Mouse (Mus musculus): ENCODE data around the gene 6030408B16Rik. TPM values are rescaled to one million over a fixed set of nuclear protein-coding genes. Genes with fewer than 3 reads are reported as not detected.
A peak's percentile ranks its signal among the peaks of the same experiment; 100 is the strongest.

Gene 6030408B16Rik
- polyA plus RNA-seq, 1 experiment, result not detected

- H3K9me3 ChIP-seq (replicated peaks; ENCODE audit: control insufficient read depth, insufficient read depth, low read length, poor library complexity, severe bottlenecking), result no peaks in the 10 kb centered on the region
These were observed 9.7 kb upstream of the 6030408B16Rik start for GRCm38 (mm10) chr15:101283183-101283910.

GRCm38 (mm10) chr15:101283911-101284750, 8.9 kb upstream of the 6030408B16Rik start, which contains the start of gene Atg101:
Gene Atg101, plus strand, starts transcription at chr15:101284272.
- peak within 1 kb of the TSS; percentile 50; the same call in 1 of the 2 replicates for H3K27ac ChIP-seq (ENCODE audit: insufficient read depth, low read length)
- no peaks in the 10 kb centered on the region for H3K9me3 ChIP-seq (replicated peaks; ENCODE audit: control insufficient read depth, insufficient read depth, low read length, poor library complexity, severe bottlenecking)
- H3K4me3 ChIP-seq (ENCODE audit: low read depth, low read length), result peak within 1 kb of the TSS; percentile 90
- H3K27me3 ChIP-seq (ENCODE audit: control insufficient read depth, insufficient read depth, low read length, poor library complexity, severe bottlenecking), result no peaks in the 10 kb centered on the region
- H3K4me1 ChIP-seq (ENCODE audit: control insufficient read depth, insufficient read depth, low read length), result peaks cover 6% of the 10 kb centered on the region
- H3K36me3 ChIP-seq (ENCODE audit: control insufficient read depth, insufficient read depth, low read length, poor library complexity, severe bottlenecking), result peaks cover 17% of the 10 kb centered on the region; the same call in 1 of the 2 replicates
- peak within 1 kb of the TSS; percentile 62 for H3K9ac ChIP-seq (ENCODE audit: low read depth, poor library complexity, severe bottlenecking)
- TF ChIP-seq EP300 (IDR thresholded peaks at IDR 0.05; ENCODE audit: insufficient read depth, low read depth, low read length), result peak; percentile 74; the same call in 1 of the 2 replicates
- TF ChIP-seq CTCF (IDR thresholded peaks at IDR 0.05; ENCODE audit: low read depth, low read length), result peak; percentile 82
- TF ChIP-seq POLR2A (IDR thresholded peaks at IDR 0.05; ENCODE audit: insufficient read depth, low read length), result no peak

More at GRCm38 (mm10) chr15:101283183-101283910, 9.7 kb upstream of the 6030408B16Rik start:
- H3K27ac ChIP-seq (ENCODE audit: insufficient read depth, low read length), result peak overlapping the region; percentile 50; the same call in 1 of the 2 replicates
- H3K27me3 ChIP-seq (ENCODE audit: control insufficient read depth, insufficient read depth, low read length, poor library complexity, severe bottlenecking), result no peaks in the 10 kb centered on the region
- peaks cover 11% of the 10 kb centered on the region; the same call in 1 of the 2 replicates for H3K36me3 ChIP-seq (ENCODE audit: control insufficient read depth, insufficient read depth, low read length, poor library complexity, severe bottlenecking)
- H3K4me3 ChIP-seq (ENCODE audit: low read depth, low read length), result peak overlapping the region; percentile 76
- peaks cover 10% of the 10 kb centered on the region for H3K4me1 ChIP-seq (ENCODE audit: control insufficient read depth, insufficient read depth, low read length)
- peak overlapping the region; percentile 62 for H3K9ac ChIP-seq (ENCODE audit: low read depth, poor library complexity, severe bottlenecking)
- peak; percentile 52 for TF ChIP-seq CTCF (IDR thresholded peaks at IDR 0.05; ENCODE audit: low read depth, low read length)
- TF ChIP-seq EP300 (IDR thresholded peaks at IDR 0.05; ENCODE audit: insufficient read depth, low read depth, low read length), result no peak
- no peak for TF ChIP-seq POLR2A (IDR thresholded peaks at IDR 0.05; ENCODE audit: insufficient read depth, low read length)

- H3K9ac ChIP-seq (ENCODE audit: low read depth, poor library complexity, severe bottlenecking), result no peak overlapping the region
- no peak overlapping the region for H3K4me3 ChIP-seq (ENCODE audit: low read depth, low read length)
- H3K9me3 ChIP-seq (replicated peaks; ENCODE audit: control insufficient read depth, insufficient read depth, low read length, poor library complexity, severe bottlenecking), result no peaks in the 10 kb centered on the region
- H3K36me3 ChIP-seq (ENCODE audit: control insufficient read depth, insufficient read depth, low read length, poor library complexity, severe bottlenecking), result peaks cover 26% of the 10 kb centered on the region
- H3K4me1 ChIP-seq (ENCODE audit: control insufficient read depth, insufficient read depth, low read length), result no peaks in the 10 kb centered on the region
- H3K27me3 ChIP-seq (ENCODE audit: control insufficient read depth, insufficient read depth, low read length, poor library complexity, severe bottlenecking), result no peaks in the 10 kb centered on the region
- no peak overlapping the region for H3K27ac ChIP-seq (ENCODE audit: insufficient read depth, low read length)
- peak; percentile 80 for TF ChIP-seq CTCF (IDR thresholded peaks at IDR 0.05; ENCODE audit: low read depth, low read length)
- TF ChIP-seq POLR2A (IDR thresholded peaks at IDR 0.05; ENCODE audit: insufficient read depth, low read length), result no peak
These were observed 6.8 kb upstream of the 6030408B16Rik start for GRCm38 (mm10) chr15:101286129-101286770.

- Histone ChIP-seq H3K4me3 (ENCODE audit: low read depth, low read length) (no peak overlapping the region), H3K27me3 (ENCODE audit: control insufficient read depth, insufficient read depth, low read length, poor library complexity, severe bottlenecking) (no peaks in the 10 kb centered on the region), H3K36me3 (ENCODE audit: control insufficient read depth, insufficient read depth, low read length, poor library complexity, severe bottlenecking) (peaks cover 26% of the 10 kb centered on the region), H3K9ac (ENCODE audit: low read depth, poor library complexity, severe bottlenecking) (no peak overlapping the region), H3K9me3 (replicated peaks; ENCODE audit: control insufficient read depth, insufficient read depth, low read length, poor library complexity, severe bottlenecking) (no peaks in the 10 kb centered on the region), H3K27ac (ENCODE audit: insufficient read depth, low read length) (no peak overlapping the region), H3K4me1 (ENCODE audit: control insufficient read depth, insufficient read depth, low read length) (no peaks in the 10 kb centered on the region)
- TF ChIP-seq CTCF (IDR thresholded peaks at IDR 0.05; ENCODE audit: low read depth, low read length) (no peak), EP300 (IDR thresholded peaks at IDR 0.05; ENCODE audit: insufficient read depth, low read depth, low read length) (no peak), POLR2A (IDR thresholded peaks at IDR 0.05; ENCODE audit: insufficient read depth, low read length) (no peak)
These were observed 5.7 kb upstream of the 6030408B16Rik start for GRCm38 (mm10) chr15:101287361-101287760.

DNA sequence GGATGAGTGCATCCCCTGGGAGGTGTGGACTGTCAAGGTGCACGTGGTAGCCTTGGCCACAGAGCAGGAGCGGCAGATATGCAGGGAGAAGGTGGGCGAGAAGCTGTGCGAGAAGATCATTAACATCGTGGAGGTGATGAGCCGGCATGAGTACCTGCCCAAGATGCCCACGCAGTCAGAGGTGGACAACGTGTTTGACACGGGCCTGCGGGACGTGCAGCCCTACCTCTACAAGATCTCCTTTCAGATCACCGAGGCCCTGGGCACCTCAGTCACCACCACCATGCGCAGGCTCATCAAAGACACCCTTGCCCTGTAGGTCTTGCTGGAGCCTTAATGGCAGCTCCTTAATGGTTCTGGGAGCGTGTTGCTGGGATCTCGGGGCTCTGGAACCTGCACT, 2.7 kb upstream of the 6030408B16Rik start:
- H3K4me1 ChIP-seq (ENCODE audit: control insufficient read depth, insufficient read depth, low read length), result no peaks in the 10 kb centered on the region
- no peak overlapping the region for H3K27ac ChIP-seq (ENCODE audit: insufficient read depth, low read length)
- H3K4me3 ChIP-seq (ENCODE audit: low read depth, low read length), result no peak overlapping the region
- no peak overlapping the region for H3K9ac ChIP-seq (ENCODE audit: low read depth, poor library complexity, severe bottlenecking)
- no peaks in the 10 kb centered on the region for H3K27me3 ChIP-seq (ENCODE audit: control insufficient read depth, insufficient read depth, low read length, poor library complexity, severe bottlenecking)
- TF ChIP-seq POLR2A (IDR thresholded peaks at IDR 0.05; ENCODE audit: insufficient read depth, low read length), result no peak
- no peak for TF ChIP-seq EP300 (IDR thresholded peaks at IDR 0.05; ENCODE audit: insufficient read depth, low read depth, low read length)
- TF ChIP-seq CTCF (IDR thresholded peaks at IDR 0.05; ENCODE audit: low read depth, low read length), result no peak
- no peaks in the 10 kb centered on the region for H3K9me3 ChIP-seq (replicated peaks; ENCODE audit: control insufficient read depth, insufficient read depth, low read length, poor library complexity, severe bottlenecking)
- H3K36me3 ChIP-seq (ENCODE audit: control insufficient read depth, insufficient read depth, low read length, poor library complexity, severe bottlenecking), result peaks cover 26% of the 10 kb centered on the region
